Mouse (Mus musculus) T-helper 17 cell (primary cell): Measurements from ENCODE around the gene Gtf2f1.

Source experiments
- in situ Hi-C, 2 experiments: fragments of 300-600 bp; cut with MboI, MseI; formaldehyde crosslinking; loops; 1 replicate in 1 of 2; 2 replicates in 1 of 2; pipeline ENCODE4 v1.15.1; 2025; ENCODE audit warnings: high pct_unique_total_duplicates in 2 of 2

The Gtf2f1 gene

GRCm38 (mm10) chr17:57007137-57007905, 3.8 kb downstream of the Gtf2f1 start:
- in situ Hi-C loops = no loop called here

GRCm38 (mm10) chr17:57003994-57004393, 7.1 kb downstream of the Gtf2f1 start:
- in situ Hi-C loops = no loop called here

GRCm38 (mm10) chr17:57001228-57001627, 9.9 kb downstream of the Gtf2f1 start:
- in situ Hi-C loops = no loop called here

- in situ Hi-C loops = loop anchor here in 1 of 2 experiments (5.0 kb wide), 1 partner anchor 167 kb away; no protein-coding TSS in a partner anchor
Measured at GRCm38 (mm10) chr17:56999968-57000609, 11.0 kb downstream of the Gtf2f1 start, which contains the start of gene Pspn. Pspn (minus strand) TSS chr17:57000018.

- in situ Hi-C loops = loop anchor here in 1 of 2 experiments (5.0 kb wide), 1 partner anchor 168 kb away; no protein-coding TSS in a partner anchor
Measured at GRCm38 (mm10) chr17:56999414-56999813, 11.7 kb downstream of the Gtf2f1 start.

- in situ Hi-C loops = loop anchor here in 1 of 2 experiments (5.0 kb wide), 1 partner anchor 170 kb away; no protein-coding TSS in a partner anchor
Measured at GRCm38 (mm10) chr17:56997029-56997667, 13.9 kb downstream of the Gtf2f1 start, which contains the start of gene Alkbh7. Alkbh7 (plus strand) TSS chr17:56997339.

GRCm38 (mm10) chr17:56996506-56996905, 14.6 kb downstream of the Gtf2f1 start:
- in situ Hi-C loops = loop anchor here in 1 of 2 experiments (5.0 kb wide), 1 partner anchor 171 kb away; no protein-coding TSS in a partner anchor

- in situ Hi-C loops = loop anchor here in 1 of 2 experiments (5.0 kb wide), 1 partner anchor 172 kb away; no protein-coding TSS in a partner anchor
Measured at GRCm38 (mm10) chr17:56995046-56995445, 16.0 kb downstream of the Gtf2f1 start.

GRCm38 (mm10) chr17:56990966-56991365, 20.1 kb downstream of the Gtf2f1 start:
- in situ Hi-C loops = no loop called here

GRCm38 (mm10) chr17:56990115-56990746, 20.9 kb downstream of the Gtf2f1 start, which contains the start of gene Clpp:
Clpp (plus strand) TSS chr17:56990305.
- in situ Hi-C loops = no loop called here

GRCm38 (mm10) chr17:56989467-56990114, 21.5 kb downstream of the Gtf2f1 start:
- in situ Hi-C loops = no loop called here

- in situ Hi-C loops = no loop called here
Measured at GRCm38 (mm10) chr17:56988921-56989430, 22.1 kb downstream of the Gtf2f1 start.

- in situ Hi-C loops = no loop called here
Measured at GRCm38 (mm10) chr17:56988441-56988840, 22.6 kb downstream of the Gtf2f1 start.

- in situ Hi-C loops = no loop called here
Measured at GRCm38 (mm10) chr17:56986105-56986805, 24.8 kb downstream of the Gtf2f1 start.

- in situ Hi-C loops = no loop called here
Measured at GRCm38 (mm10) chr17:56985656-56986055, 25.4 kb downstream of the Gtf2f1 start.

- in situ Hi-C loops = no loop called here
Measured at GRCm38 (mm10) chr17:56984886-56985285, 26.2 kb downstream of the Gtf2f1 start.

- in situ Hi-C loops = no loop called here
Measured at GRCm38 (mm10) chr17:56982013-56982412, 29.1 kb downstream of the Gtf2f1 start, which contains the start of gene Acer1. Acer1 (minus strand) TSS chr17:56982126.

GRCm38 (mm10) chr17:56981049-56981448, 30.0 kb downstream of the Gtf2f1 start:
- in situ Hi-C loops = no loop called here

- in situ Hi-C loops = no loop called here
Measured at GRCm38 (mm10) chr17:56979524-56979923, 31.6 kb downstream of the Gtf2f1 start.
